Mouse (Mus musculus): Measurements from ENCODE around the gene Sprtn. TPM values are rescaled to one million over a fixed set of nuclear protein-coding genes. Genes with fewer than 3 reads are reported as not detected.
A peak's percentile ranks its signal among the peaks of the same experiment; 100 is the strongest.

Sprtn gene
- polyA plus RNA-seq, 1 experiment from 2014 or later = 9.3 TPM

DNA sequence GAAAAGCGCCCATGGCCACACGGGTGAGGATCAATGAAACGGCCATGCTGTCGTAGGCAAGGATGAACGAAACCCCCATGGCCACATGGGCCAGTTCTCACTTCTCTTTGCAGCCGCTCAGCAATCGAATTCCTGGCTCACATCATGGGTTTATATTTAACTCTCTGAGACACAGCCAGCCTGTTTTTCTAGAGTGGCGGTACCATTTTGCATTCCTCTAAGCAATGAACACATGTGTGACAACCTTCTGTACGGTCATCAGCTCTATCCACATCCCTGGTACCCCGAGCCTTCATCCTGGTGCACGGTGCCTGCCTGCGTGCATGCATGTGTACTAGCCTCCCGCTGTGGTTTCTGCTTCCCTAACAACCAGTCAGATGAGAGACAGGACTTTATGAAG lies 32.4 kb downstream of the Sprtn start:
- no peak overlapping the region for H3K9ac ChIP-seq
- peaks cover 26% of the 10 kb centered on the region for H3K4me1 ChIP-seq
- H3K4me2 ChIP-seq (replicated peaks) = no peak overlapping the region
- no peak overlapping the region for H3K4me3 ChIP-seq
- WGBS = 77% methylated on average over 13 of the region's 13 CpGs
- no peak for ATAC-seq (ENCODE audit: low FRiP score, low read depth)
- H3K27me3 ChIP-seq = no peaks in the 10 kb centered on the region
- H3K9me3 ChIP-seq = peaks cover 5% of the 10 kb centered on the region; the same call in 1 of the 2 replicates
- H3K27ac ChIP-seq = peak overlapping the region; percentile 10; the same call in 1 of the 2 replicates
- H3K36me3 ChIP-seq = peaks cover 22% of the 10 kb centered on the region

- Histone ChIP-seq H3K27me3 (no peaks in the 10 kb centered on the region), H3K9ac (no peak overlapping the region), H3K36me3 (peaks cover 21% of the 10 kb centered on the region), H3K27ac (no peak overlapping the region), H3K4me3 (no peak overlapping the region), H3K4me1 (peaks cover 26% of the 10 kb centered on the region), H3K9me3 (peaks cover 5% of the 10 kb centered on the region; the same call in 1 of the 2 replicates), H3K4me2 (replicated peaks) (no peak overlapping the region)
- ATAC-seq (ENCODE audit: low FRiP score, low read depth) = no peak
- 64% methylated on average over 4 of the region's 4 CpGs for WGBS
These were observed 33.0 kb downstream of the Sprtn start for GRCm38 (mm10) chr8:124930649-124931048.

- no peak for ATAC-seq (ENCODE audit: low FRiP score, low read depth)
- Histone ChIP-seq H3K27me3 (no peaks in the 10 kb centered on the region), H3K9ac (no peak overlapping the region), H3K4me2 (replicated peaks) (no peak overlapping the region), H3K4me1 (peaks cover 20% of the 10 kb centered on the region), H3K9me3 (peaks cover 5% of the 10 kb centered on the region; the same call in 1 of the 2 replicates), H3K36me3 (peaks cover 19% of the 10 kb centered on the region), H3K27ac (no peak overlapping the region), H3K4me3 (no peak overlapping the region)
- WGBS = 84% methylated on average over 3 of the region's 3 CpGs
These were observed 34.7 kb downstream of the Sprtn start for GRCm38 (mm10) chr8:124932435-124932834.

DNA sequence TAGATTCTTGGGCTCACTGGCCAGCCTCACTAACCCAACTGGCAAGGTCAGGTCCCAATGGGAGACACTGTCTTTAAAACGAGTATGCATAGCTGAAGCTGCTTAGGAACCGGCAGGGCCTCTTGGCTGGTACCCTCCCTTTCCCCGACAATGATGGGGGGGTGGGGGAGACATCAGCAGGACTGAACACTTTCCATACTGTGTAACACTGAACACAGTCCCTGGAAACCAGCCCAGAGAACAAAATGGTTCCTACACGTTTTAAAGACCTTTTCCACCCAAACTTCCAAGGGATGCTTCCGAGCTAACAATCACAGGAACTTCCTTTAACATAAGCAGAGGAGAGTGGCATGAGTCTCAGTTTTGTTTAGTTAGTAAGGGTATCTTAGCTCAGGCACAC lies 37.4 kb downstream of the Sprtn start:
- H3K27me3 ChIP-seq = no peaks in the 10 kb centered on the region
- WGBS = 87% methylated on average over 5 of the region's 5 CpGs
- H3K9me3 ChIP-seq = peaks cover 5% of the 10 kb centered on the region; the same call in 1 of the 2 replicates
- H3K36me3 ChIP-seq = peaks cover 38% of the 10 kb centered on the region
- H3K4me2 ChIP-seq (replicated peaks) = no peak overlapping the region
- no peak for ATAC-seq (ENCODE audit: low FRiP score, low read depth)
- H3K9ac ChIP-seq = no peak overlapping the region
- H3K27ac ChIP-seq = no peak overlapping the region
- peaks cover 6% of the 10 kb centered on the region for H3K4me1 ChIP-seq
- no peak overlapping the region for H3K4me3 ChIP-seq

DNA sequence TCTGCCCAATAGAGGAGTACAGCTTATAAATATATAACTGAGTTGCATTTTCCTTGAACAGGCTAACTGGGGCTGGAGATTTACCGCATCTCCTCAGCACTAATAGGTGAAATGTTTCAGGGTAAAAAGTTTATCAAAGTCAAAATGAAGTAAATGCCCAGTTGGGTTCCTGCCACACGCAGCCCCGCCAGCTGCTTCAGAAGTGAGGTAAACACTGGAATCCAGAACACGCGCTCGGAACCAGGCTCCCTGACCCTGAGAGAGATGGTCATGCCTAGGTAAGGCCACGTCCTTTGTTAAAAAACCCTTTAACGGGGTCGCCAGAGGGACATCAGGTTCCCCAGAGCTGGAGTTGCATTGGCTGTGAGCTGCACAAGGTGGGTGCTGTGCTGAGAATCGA lies 39.0 kb downstream of the Sprtn start:
- Histone ChIP-seq H3K27ac (no peak overlapping the region), H3K4me1 (no peaks in the 10 kb centered on the region), H3K9ac (no peak overlapping the region), H3K4me2 (replicated peaks) (no peak overlapping the region), H3K4me3 (no peak overlapping the region), H3K9me3 (no peaks in the 10 kb centered on the region), H3K36me3 (peaks cover 47% of the 10 kb centered on the region), H3K27me3 (no peaks in the 10 kb centered on the region)
- 96% methylated on average over 10 of the region's 10 CpGs for WGBS
- no peak for ATAC-seq (ENCODE audit: low FRiP score, low read depth)

DNA sequence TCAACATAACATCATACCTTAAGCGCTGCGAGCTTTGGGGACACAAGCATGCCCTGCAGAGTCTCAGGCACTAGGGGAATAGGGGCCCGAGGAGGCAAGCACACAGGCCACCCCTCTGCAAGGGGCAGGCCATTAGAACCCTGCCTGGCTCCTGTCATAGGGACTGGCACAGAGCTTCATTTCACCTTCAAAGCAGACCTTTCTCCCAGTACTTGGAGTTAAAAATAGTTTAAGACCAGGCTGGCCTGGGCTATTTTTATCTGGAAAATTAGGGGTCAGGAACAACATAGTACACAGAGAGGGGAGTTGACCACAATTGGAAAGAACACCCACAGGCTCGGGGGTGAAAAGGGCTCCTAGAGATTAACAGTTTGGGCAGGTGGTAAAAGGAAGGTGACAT lies 39.6 kb downstream of the Sprtn start:
- ATAC-seq (ENCODE audit: low FRiP score, low read depth) = no peak
- peaks cover 51% of the 10 kb centered on the region for H3K36me3 ChIP-seq
- no peaks in the 10 kb centered on the region for H3K4me1 ChIP-seq
- no peak overlapping the region for H3K4me2 ChIP-seq (replicated peaks)
- H3K27me3 ChIP-seq = no peaks in the 10 kb centered on the region
- H3K9ac ChIP-seq = no peak overlapping the region
- no peak overlapping the region for H3K27ac ChIP-seq
- H3K9me3 ChIP-seq = no peaks in the 10 kb centered on the region
- WGBS = 90% methylated on average over 4 of the region's 4 CpGs
- no peak overlapping the region for H3K4me3 ChIP-seq

DNA sequence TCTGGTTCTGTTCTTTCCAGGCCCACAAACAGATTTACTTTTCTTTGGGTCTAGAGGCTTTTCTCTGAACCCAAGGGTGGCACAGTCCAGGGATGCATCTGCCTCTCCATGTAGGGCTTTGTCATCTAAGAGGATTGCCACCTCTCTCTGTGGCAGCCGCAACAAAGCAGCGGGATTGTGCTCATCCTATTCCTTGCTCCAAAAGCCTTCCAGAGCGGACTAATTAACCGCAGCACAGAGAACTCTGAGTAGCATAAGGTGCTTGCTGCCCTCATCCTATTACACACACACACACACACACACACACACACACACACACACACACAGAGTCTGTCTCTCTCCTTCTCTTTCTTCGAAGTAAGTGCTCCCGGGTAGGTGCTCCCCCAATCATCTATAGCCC lies 46.1 kb downstream of the Sprtn start:
- Histone ChIP-seq H3K27me3 (no peaks in the 10 kb centered on the region), H3K9me3 (no peaks in the 10 kb centered on the region), H3K4me1 (peaks cover 30% of the 10 kb centered on the region), H3K4me3 (no peak overlapping the region), H3K4me2 (replicated peaks) (no peak overlapping the region), H3K27ac (no peak overlapping the region), H3K9ac (no peak overlapping the region), H3K36me3 (peaks cover 30% of the 10 kb centered on the region)
- 91% methylated on average over 6 of the region's 6 CpGs for WGBS
- ATAC-seq (ENCODE audit: low FRiP score, low read depth) = no peak

DNA sequence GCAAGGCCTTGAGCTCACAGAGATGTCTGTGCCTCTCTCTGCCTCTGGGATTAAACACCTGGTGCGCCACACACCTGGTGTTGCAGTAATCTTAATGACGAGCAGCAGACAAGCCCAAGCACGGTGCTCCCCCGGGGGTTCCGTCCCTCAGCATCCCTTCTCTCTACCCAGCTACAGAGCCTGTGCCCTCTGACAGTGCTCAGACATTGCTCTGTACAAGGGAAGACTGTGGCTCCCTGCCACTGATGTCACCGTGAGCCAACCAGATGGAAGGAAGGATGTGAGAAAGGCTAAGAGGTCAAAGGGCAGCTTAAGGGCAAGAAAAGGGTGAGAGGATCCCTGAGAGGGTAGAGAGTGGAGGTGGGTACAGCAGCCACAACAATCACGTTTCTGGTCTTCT lies 46.7 kb downstream of the Sprtn start:
- ATAC-seq (ENCODE audit: low FRiP score, low read depth) = no peak
- Histone ChIP-seq H3K27me3 (no peaks in the 10 kb centered on the region), H3K4me1 (peaks cover 30% of the 10 kb centered on the region), H3K4me2 (replicated peaks) (no peak overlapping the region), H3K36me3 (peaks cover 24% of the 10 kb centered on the region), H3K9me3 (no peaks in the 10 kb centered on the region), H3K9ac (no peak overlapping the region), H3K4me3 (no peak overlapping the region), H3K27ac (no peak overlapping the region)
- WGBS = 55% methylated on average over 7 of the region's 7 CpGs

- WGBS = under 1% methylated on average over 67 of the region's 67 CpGs
- peak overlapping the region; percentile 92 for H3K4me3 ChIP-seq
- peak overlapping the region; percentile 92 for H3K4me2 ChIP-seq (replicated peaks)
- peak overlapping the region; percentile 94 for H3K9ac ChIP-seq
- peaks cover 3% of the 10 kb centered on the region; the same call in 1 of the 2 replicates for H3K36me3 ChIP-seq
- H3K27ac ChIP-seq = peak overlapping the region; percentile 86
- ATAC-seq (ENCODE audit: low FRiP score, low read depth) = peak; percentile 28; the same call in 1 of the 2 replicates
- no peaks in the 10 kb centered on the region for H3K27me3 ChIP-seq
- no peaks in the 10 kb centered on the region for H3K9me3 ChIP-seq
- H3K4me1 ChIP-seq = peaks cover 39% of the 10 kb centered on the region
These were observed 50.4 kb downstream of the Sprtn start for GRCm38 (mm10) chr8:124947865-124948732.

- Histone ChIP-seq H3K27ac (peak overlapping the region; percentile 93), H3K4me1 (peaks cover 39% of the 10 kb centered on the region), H3K9ac (peak overlapping the region; percentile 94), H3K36me3 (peaks cover 3% of the 10 kb centered on the region; the same call in 1 of the 2 replicates), H3K4me3 (peak overlapping the region; percentile 92), H3K4me2 (replicated peaks) (peak overlapping the region; percentile 92), H3K27me3 (no peaks in the 10 kb centered on the region), H3K9me3 (no peaks in the 10 kb centered on the region)
- ATAC-seq (ENCODE audit: low FRiP score, low read depth) = peak; percentile 17; the same call in 1 of the 2 replicates
- WGBS = under 1% methylated on average over 38 of the region's 62 CpGs
These were observed 51.0 kb downstream of the Sprtn start for GRCm38 (mm10) chr8:124948733-124949111.

GRCm38 (mm10) chr8:124949209-124950068 lies 51.8 kb downstream of the Sprtn start, which contains the start of gene Egln1:
Gene Egln1, minus strand, starts transcription at chr8:124949324.
- peaks cover under 1% of the 10 kb centered on the region; the same call in 1 of the 2 replicates for H3K36me3 ChIP-seq
- no peaks in the 10 kb centered on the region for H3K9me3 ChIP-seq
- peak; percentile 84 for ATAC-seq (ENCODE audit: low FRiP score, low read depth)
- no peaks in the 10 kb centered on the region for H3K27me3 ChIP-seq
- H3K4me3 ChIP-seq = peak within 1 kb of the TSS; percentile 92
- H3K4me1 ChIP-seq = peaks cover 37% of the 10 kb centered on the region
- peak within 1 kb of the TSS; percentile 92 for H3K4me2 ChIP-seq (replicated peaks)
- peak within 1 kb of the TSS; percentile 93 for H3K27ac ChIP-seq
- peak within 1 kb of the TSS; percentile 94 for H3K9ac ChIP-seq
- under 1% methylated on average over 42 of the region's 98 CpGs for WGBS

DNA sequence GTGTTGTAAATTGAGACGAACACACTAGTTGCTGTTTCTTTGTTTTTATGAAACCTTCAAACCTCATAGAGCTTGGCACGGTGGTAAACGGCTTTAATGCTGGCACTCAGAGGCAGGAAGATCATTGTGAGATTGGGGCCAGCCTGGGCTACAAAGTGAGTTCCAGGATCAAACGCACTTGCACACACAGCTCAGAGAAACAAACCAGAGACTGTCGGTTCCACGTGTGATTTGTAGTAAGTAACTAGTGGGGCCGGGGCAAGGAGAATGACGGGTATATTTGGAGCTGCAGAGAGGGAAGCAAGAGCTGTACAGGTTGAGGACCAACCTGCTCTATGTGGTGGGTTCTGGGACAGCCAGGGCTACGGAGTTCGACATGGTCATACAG lies 52.4 kb downstream of the Sprtn start:
- WGBS = 25% methylated on average over 10 of the region's 10 CpGs
- Histone ChIP-seq H3K4me3 (peak overlapping the region; percentile 92), H3K36me3 (no peaks in the 10 kb centered on the region), H3K27me3 (no peaks in the 10 kb centered on the region), H3K27ac (peak overlapping the region; percentile 93; the same call in 1 of the 2 replicates), H3K9me3 (no peaks in the 10 kb centered on the region), H3K9ac (peak overlapping the region; percentile 94), H3K4me1 (peaks cover 32% of the 10 kb centered on the region), H3K4me2 (replicated peaks) (peak overlapping the region; percentile 92)
- ATAC-seq (ENCODE audit: low FRiP score, low read depth) = no peak
